Mouse (Mus musculus) liver, adult 2 months (tissue): ENCODE measurements around the gene Mgat4b. TPM values are rescaled to one million over a fixed set of nuclear protein-coding genes. Genes with fewer than 3 reads are reported as not detected.

ENCODE experiments used
- DNase-seq: peaks from one replicate; pipeline ENCODE4 v3.0.0-alpha.2; 2011; ENCODE audit warnings: low read depth, low spot score; ENCODE audit errors: extremely low read depth
- H3K27ac ChIP-seq: fragments of 200-500 bp; replicated peaks from 2 replicates; pipeline ENCODE4 v1.5.1; 2012; ENCODE audit warnings: low read depth, mild to moderate bottlenecking, control low read depth, inconsistent platforms, low read length; ENCODE audit not compliant: insufficient read depth
- H3K27me3 ChIP-seq: fragments of 200-500 bp; 2 replicates; pipeline ENCODE4 v1.6.1; 2012; ENCODE audit warnings: mild to moderate bottlenecking, moderate library complexity, low read length, inconsistent platforms; ENCODE audit not compliant: control insufficient read depth, insufficient read depth
- H3K36me3 ChIP-seq: fragments of 200-500 bp; 2 replicates; pipeline ENCODE4 v1.6.1; 2012; ENCODE audit warnings: low read length, inconsistent platforms; ENCODE audit not compliant: control insufficient read depth, insufficient read depth
- H3K4me1 ChIP-seq: fragments of 200-500 bp; 2 replicates; pipeline ENCODE4 v1.6.1; 2011; ENCODE audit warnings: low read length; ENCODE audit not compliant: control insufficient read depth, insufficient read depth
- H3K4me3 ChIP-seq: fragments of 200-500 bp; 2 replicates; pipeline ENCODE4 v1.5.1; 2011; ENCODE audit warnings: low read depth, mild to moderate bottlenecking, control low read depth, low read length, moderate library complexity; ENCODE audit not compliant: insufficient read depth
- H3K79me2 ChIP-seq: fragments of 200-500 bp; 2 replicates; pipeline ENCODE4 v1.6.1; 2012; ENCODE audit warnings: inconsistent platforms, mild to moderate bottlenecking, low read length, moderate library complexity; ENCODE audit not compliant: control insufficient read depth, insufficient read depth
- H3K9ac ChIP-seq: fragments of 200-500 bp; 2 replicates; pipeline ENCODE4 v1.6.1; 2012; ENCODE audit warnings: low read depth, mild to moderate bottlenecking, control low read depth, inconsistent platforms, low read length
- CTCF ChIP-seq: fragments of 200-500 bp; IDR thresholded peaks from 2 replicates; pipeline ENCODE4 v1.5.1; 2011; ENCODE audit warnings: low read depth, low read length, control low read depth
- POLR2A ChIP-seq: fragments of 200-500 bp; IDR thresholded peaks from 2 replicates; pipeline ENCODE4 v1.6.1; 2011; ENCODE audit warnings: low read length, control low read depth; ENCODE audit not compliant: insufficient read depth; ENCODE audit errors: extremely low read depth
- WGBS: fragments of 180-500 bp; shearing (Covaris S2); methylation state at CpG from one replicate; pipeline ENCODE4 v1.1.7; 2018; 5-methylcytosine and 5-hydroxymethylcytosine counted together
- polyA plus RNA-seq: library from polyadenylated mRNA; depleted of rRNA; stranded (reverse); fragments of >200 nt; gene quantifications from 2 replicates; pipeline ENCODE4 v1.2.3, GENCODE M21; 2012
- total RNA-seq: library from RNA; depleted of rRNA; stranded (reverse); fragments of >200 nt; gene quantifications from 2 replicates; pipeline ENCODE4 v1.2.3, GENCODE M21; 2014

Gene Mgat4b
- total and polyA plus RNA-seq, 2 experiments, result 9.8 to 26.3 TPM

DNA sequence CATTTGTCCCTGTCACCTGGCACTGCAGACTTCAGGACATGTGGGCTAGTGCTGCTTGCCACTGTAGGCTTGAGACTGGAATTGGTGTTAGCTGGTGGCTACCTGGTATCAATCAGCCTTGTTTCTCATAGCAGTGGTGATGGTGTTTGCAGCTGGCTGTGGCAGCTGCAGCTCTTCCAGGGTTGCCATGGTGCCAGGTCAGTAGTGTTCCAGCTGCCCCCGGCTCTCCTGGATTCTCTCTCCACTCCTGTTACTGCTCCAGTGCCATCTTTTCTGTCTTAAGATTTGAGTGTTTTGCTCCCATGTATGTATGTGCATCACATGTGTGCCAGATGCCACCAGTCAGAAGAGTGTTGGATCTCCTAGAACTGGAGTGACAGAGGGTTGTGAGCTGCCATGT is 42.7 kb downstream of the Mgat4b start:
- H3K4me1 ChIP-seq, result no peaks in the 10 kb centered on the region
- TF ChIP-seq POLR2A, result no peak
- no peak for TF ChIP-seq CTCF
- H3K36me3 ChIP-seq, result peaks cover 6% of the 10 kb centered on the region; the same call in 1 of the 2 replicates
- no peak overlapping the region for H3K4me3 ChIP-seq
- H3K79me2 ChIP-seq, result no peaks in the 10 kb centered on the region
- DNase-seq, result no peak
- 69% methylated on average over 1 of the region's 1 CpGs for WGBS
- H3K9ac ChIP-seq, result no peak overlapping the region
- H3K27me3 ChIP-seq, result no peaks in the 10 kb centered on the region
- no peak overlapping the region for H3K27ac ChIP-seq

DNA sequence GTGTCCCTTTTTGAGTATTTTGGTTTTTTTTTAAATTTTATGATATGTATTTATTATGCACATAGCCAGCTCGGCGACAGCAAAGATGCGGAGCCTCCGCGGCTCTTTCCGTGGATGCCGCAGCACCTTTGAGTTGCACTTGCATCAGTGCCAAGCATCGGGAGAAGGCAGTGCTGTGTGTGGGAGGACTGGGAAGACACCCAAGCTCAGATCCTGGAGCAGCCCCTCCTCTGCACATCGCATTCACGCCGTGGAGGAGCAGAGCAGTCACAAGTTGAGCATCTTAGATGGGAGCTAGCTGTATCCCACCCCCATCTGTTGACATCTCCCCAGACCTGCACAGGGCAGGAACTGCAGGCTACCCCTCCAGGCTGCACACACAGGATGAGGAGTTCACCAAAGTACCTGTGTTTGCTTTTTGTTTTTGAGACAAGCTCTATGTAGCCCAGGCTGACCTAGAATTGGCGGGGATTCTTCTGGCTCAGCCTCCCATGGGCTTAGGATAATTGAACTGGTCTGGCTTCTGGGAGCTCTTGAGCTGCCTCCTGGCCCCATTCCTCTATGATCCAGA is 43.4 kb downstream of the Mgat4b start:
- WGBS, result 80% methylated on average over 12 of the region's 12 CpGs
- no peak for TF ChIP-seq CTCF
- TF ChIP-seq POLR2A, result no peak
- no peak for DNase-seq
- H3K27me3 ChIP-seq, result no peaks in the 10 kb centered on the region
- peaks cover 8% of the 10 kb centered on the region; the same call in 1 of the 2 replicates for H3K36me3 ChIP-seq
- H3K4me3 ChIP-seq, result no peak overlapping the region
- no peaks in the 10 kb centered on the region for H3K79me2 ChIP-seq
- no peaks in the 10 kb centered on the region for H3K4me1 ChIP-seq
- no peak overlapping the region for H3K27ac ChIP-seq
- H3K9ac ChIP-seq, result no peak overlapping the region

DNA sequence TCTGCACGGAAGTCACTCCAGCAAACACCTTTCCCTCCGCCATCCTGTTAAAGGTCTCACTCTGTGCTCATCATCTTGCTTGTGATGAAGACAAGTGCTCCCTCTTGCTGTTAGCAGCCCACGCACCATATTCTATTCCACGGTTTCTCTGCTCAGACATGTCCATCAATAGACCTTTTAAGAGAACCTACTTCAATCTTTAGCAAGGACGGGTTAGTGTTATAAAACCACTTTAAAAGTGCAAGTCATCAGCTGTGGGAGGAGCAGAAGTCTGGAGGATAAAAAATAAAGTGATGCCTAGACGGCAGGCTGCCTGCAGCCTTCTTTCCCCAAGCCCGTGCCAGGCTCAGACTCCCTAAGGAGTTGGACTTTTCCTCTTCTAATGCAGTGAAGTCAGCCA is 45.9 kb downstream of the Mgat4b start:
- DNase-seq, result no peak
- no peaks in the 10 kb centered on the region for H3K4me1 ChIP-seq
- H3K27ac ChIP-seq, result no peak overlapping the region
- no peak overlapping the region for H3K4me3 ChIP-seq
- no peaks in the 10 kb centered on the region for H3K79me2 ChIP-seq
- H3K9ac ChIP-seq, result no peak overlapping the region
- peaks cover 17% of the 10 kb centered on the region for H3K36me3 ChIP-seq
- H3K27me3 ChIP-seq, result no peaks in the 10 kb centered on the region
- 90% methylated on average over 7 of the region's 7 CpGs for WGBS
- TF ChIP-seq POLR2A (no peak), CTCF (no peak)

DNA sequence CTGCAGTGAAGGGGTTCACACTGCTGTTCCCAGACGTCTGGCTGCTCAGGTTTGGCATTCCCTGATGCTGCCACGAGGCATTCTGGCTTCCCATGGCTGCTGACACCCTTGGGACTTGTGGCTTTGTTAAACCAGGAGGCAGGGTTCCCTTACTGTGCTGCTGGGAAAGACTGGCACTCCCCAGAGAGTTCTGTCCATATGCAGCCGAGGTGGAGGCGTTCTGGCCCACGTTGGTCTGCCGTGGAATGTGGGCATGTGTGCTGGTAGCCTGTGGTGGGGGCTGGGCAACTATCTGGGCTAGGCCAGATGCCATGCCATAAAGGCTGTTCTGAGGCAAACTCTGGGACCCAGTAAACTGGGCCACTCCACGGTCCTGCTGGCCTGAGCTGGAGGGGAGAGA is 47.6 kb downstream of the Mgat4b start:
- TF ChIP-seq POLR2A (no peak), CTCF (no peak)
- no peaks in the 10 kb centered on the region for H3K79me2 ChIP-seq
- no peaks in the 10 kb centered on the region for H3K4me1 ChIP-seq
- H3K27me3 ChIP-seq, result no peaks in the 10 kb centered on the region
- no peak for DNase-seq
- 89% methylated on average over 7 of the region's 7 CpGs for WGBS
- peaks cover 24% of the 10 kb centered on the region for H3K36me3 ChIP-seq
- H3K9ac ChIP-seq, result no peak overlapping the region
- no peak overlapping the region for H3K27ac ChIP-seq
- H3K4me3 ChIP-seq, result no peak overlapping the region

DNA sequence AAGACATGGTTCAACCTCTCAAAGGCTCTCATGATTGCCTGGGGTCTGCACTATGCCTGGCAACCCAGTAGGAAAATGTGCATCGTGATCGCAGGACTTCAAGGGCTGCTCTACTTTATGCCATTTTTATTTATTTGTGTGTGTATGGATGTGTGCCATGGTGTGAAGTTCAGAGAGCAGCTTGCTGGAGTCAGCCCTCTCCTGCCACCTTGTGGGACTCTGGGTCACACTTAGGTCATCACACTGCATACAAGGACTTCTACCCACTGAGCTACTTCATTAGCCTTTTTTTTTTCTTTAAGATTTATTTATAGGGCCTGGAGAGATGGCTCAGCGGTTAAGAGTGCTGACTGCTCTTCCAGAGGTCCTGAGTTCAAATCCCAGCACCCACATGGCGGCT is 51.3 kb downstream of the Mgat4b start:
- 42% methylated on average over 4 of the region's 4 CpGs for WGBS
- no peak overlapping the region for H3K4me3 ChIP-seq
- peak; percentile 76 for DNase-seq
- no peak overlapping the region for H3K9ac ChIP-seq
- H3K27ac ChIP-seq, result no peak overlapping the region
- H3K79me2 ChIP-seq, result no peaks in the 10 kb centered on the region
- peak; percentile 76 for TF ChIP-seq CTCF
- no peak for TF ChIP-seq POLR2A
- H3K4me1 ChIP-seq, result no peaks in the 10 kb centered on the region; the same call in 1 of the 2 replicates
- no peaks in the 10 kb centered on the region for H3K27me3 ChIP-seq
- H3K36me3 ChIP-seq, result peaks cover 37% of the 10 kb centered on the region

DNA sequence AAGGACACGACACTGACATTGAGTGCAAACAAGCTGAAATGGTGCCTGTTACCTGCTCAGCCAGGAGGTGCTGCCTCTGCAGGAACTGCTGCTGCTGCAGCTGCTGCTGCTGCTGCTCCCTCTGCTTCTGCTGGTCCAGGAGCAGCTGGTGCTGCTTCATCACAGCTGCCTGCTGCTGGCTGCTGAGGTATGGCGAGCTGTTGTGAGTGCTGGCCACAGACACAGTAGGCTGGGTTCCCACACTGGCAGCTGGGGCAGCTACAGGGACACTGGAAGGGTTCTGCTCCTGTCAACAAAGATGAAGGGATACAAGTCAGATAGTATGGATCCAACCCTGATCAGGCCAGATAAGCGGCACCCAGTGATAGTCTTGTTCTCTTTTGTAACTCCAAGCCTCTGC is 52.5 kb downstream of the Mgat4b start:
- Histone ChIP-seq H3K79me2 (no peaks in the 10 kb centered on the region; the same call in none of the 2 replicates), H3K27ac (no peak overlapping the region), H3K36me3 (peaks cover 31% of the 10 kb centered on the region), H3K9ac (no peak overlapping the region), H3K4me1 (no peaks in the 10 kb centered on the region; the same call in 1 of the 2 replicates), H3K4me3 (no peak overlapping the region), H3K27me3 (no peaks in the 10 kb centered on the region)
- TF ChIP-seq POLR2A, result no peak
- TF ChIP-seq CTCF, result no peak
- 93% methylated on average over 3 of the region's 3 CpGs for WGBS
- no peak for DNase-seq
